Mouse (Mus musculus): ENCODE results near the gene Mycl.

Gene Mycl

GRCm38 (mm10) chr4:122995404-122996220, at the start of gene Mycl:
Gene Mycl (plus strand): TSS chr4:122995652.
- peak; percentile 78 for DNase-seq

- no peak for DNase-seq
Measured at GRCm38 (mm10) chr4:122947223-122947622, 48.2 kb upstream of the Mycl start.

GRCm38 (mm10) chr4:122949096-122949495, 46.4 kb upstream of the Mycl start:
- no peak for DNase-seq

GRCm38 (mm10) chr4:122954680-122955411, 40.6 kb upstream of the Mycl start:
- no peak for DNase-seq

GRCm38 (mm10) chr4:122955412-122956136, 39.9 kb upstream of the Mycl start:
- peak; percentile 65 for DNase-seq

- no peak for DNase-seq
Measured at GRCm38 (mm10) chr4:122956301-122956700, 39.2 kb upstream of the Mycl start.

- no peak for DNase-seq
Measured at GRCm38 (mm10) chr4:122958491-122959031, 36.9 kb upstream of the Mycl start.

- DNase-seq: no peak
Measured at GRCm38 (mm10) chr4:122959816-122960215, 35.6 kb upstream of the Mycl start.

GRCm38 (mm10) chr4:122960321-122961099, 34.9 kb upstream of the Mycl start:
- DNase-seq: no peak

GRCm38 (mm10) chr4:122961100-122961567, 34.3 kb upstream of the Mycl start, which contains the start of gene Mfsd2a:
Gene Mfsd2a (minus strand): TSS chr4:122961188.
- DNase-seq: no peak

GRCm38 (mm10) chr4:122961589-122961988, 33.9 kb upstream of the Mycl start:
- DNase-seq: no peak

GRCm38 (mm10) chr4:122962751-122963150, 32.7 kb upstream of the Mycl start:
- DNase-seq: no peak

GRCm38 (mm10) chr4:122968106-122968505, 27.3 kb upstream of the Mycl start:
- no peak for DNase-seq

- no peak for DNase-seq
Measured at GRCm38 (mm10) chr4:122971191-122971590, 24.3 kb upstream of the Mycl start.

GRCm38 (mm10) chr4:122971646-122972045, 23.8 kb upstream of the Mycl start:
- DNase-seq: no peak

- no peak for DNase-seq
Measured at GRCm38 (mm10) chr4:122972056-122972455, 23.4 kb upstream of the Mycl start.

- DNase-seq: no peak
Measured at GRCm38 (mm10) chr4:122974976-122975520, 20.4 kb upstream of the Mycl start.

- no peak for DNase-seq
Measured at GRCm38 (mm10) chr4:122976885-122977284, 18.6 kb upstream of the Mycl start.

- DNase-seq: no peak
Measured at GRCm38 (mm10) chr4:122978850-122979249, 16.6 kb upstream of the Mycl start.

- no peak for DNase-seq
Measured at GRCm38 (mm10) chr4:122979826-122980225, 15.6 kb upstream of the Mycl start.

GRCm38 (mm10) chr4:122980684-122981083, 14.8 kb upstream of the Mycl start:
- DNase-seq: no peak

- DNase-seq: no peak
Measured at GRCm38 (mm10) chr4:122981238-122981637, 14.2 kb upstream of the Mycl start.

Data from cerebellum, adult 11-12 months (tissue).